Mouse (Mus musculus) erythroblast, adult 5-6 weeks (primary cell): ENCODE data around the gene 9630041A04Rik. TPM values are rescaled to one million over a fixed set of nuclear protein-coding genes. Genes with fewer than 3 reads are reported as not detected.

Experiments
- ATAC-seq: replicated peaks from 2 replicates; pipeline ENCODE4 v1.8.0; 2016; ENCODE audit warnings: moderate number of reproducible peaks, mild to moderate bottlenecking, moderate TSS enrichment, inconsistent platforms; ENCODE audit not compliant: poor library complexity, low FRiP score, severe bottlenecking
- total RNA-seq, 2 experiments: library from RNA; stranded (forward) in 1 of 2; stranded (reverse) in 1 of 2; fragments of 150-400 nt in 1 of 2; fragments of 200-764, 138-1000 nt in 1 of 2; gene quantifications; 2 replicates each; pipeline versions ENCODE4 v1.2.3 to v1.2.4; 2015 to 2017; ENCODE audit warnings: low replicate concordance in 2 of 2

The 9630041A04Rik gene
- total RNA-seq, 2 experiments from 2014 or later: not detected

DNA sequence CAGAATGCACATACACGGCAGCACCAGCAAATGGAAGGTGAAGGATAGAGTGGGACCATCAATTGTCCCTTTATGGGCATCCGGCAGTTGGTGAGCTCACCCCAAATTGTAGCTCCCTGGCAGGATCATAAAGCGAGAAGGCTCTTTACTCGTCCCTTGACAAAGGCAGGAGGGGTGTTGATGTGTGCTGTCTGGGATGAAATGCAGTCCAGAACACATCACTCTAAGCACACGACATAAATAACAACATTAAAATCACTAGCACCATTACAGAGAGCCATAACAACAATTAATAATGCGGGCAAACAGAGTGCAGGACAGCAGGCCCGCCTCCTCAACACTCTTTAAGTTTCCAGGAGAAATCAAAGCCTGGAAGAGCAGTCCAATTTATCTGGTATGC, 120.7 kb downstream of the 9630041A04Rik start:
- no peak for ATAC-seq

DNA sequence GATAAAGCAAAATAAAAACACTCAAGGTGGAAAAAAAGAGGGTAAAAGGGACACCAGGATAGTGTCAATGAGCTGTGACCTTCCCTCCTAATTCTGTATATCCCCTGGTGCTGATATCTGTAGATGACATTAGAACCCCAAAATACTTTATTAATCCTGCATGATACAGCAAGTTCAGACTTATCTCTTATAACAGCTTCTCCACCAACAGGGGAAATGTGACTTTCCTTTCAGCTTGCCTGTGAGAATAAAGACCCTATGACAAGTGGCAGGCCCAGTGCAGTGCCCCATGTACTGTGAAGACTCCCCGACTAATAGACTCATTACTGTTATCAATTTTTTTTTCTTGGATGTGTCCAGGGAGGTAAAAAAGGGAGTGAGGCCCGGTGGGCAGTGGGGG, 125.3 kb downstream of the 9630041A04Rik start:
- peak; percentile 45; the same call in 1 of the 2 replicates for ATAC-seq

DNA sequence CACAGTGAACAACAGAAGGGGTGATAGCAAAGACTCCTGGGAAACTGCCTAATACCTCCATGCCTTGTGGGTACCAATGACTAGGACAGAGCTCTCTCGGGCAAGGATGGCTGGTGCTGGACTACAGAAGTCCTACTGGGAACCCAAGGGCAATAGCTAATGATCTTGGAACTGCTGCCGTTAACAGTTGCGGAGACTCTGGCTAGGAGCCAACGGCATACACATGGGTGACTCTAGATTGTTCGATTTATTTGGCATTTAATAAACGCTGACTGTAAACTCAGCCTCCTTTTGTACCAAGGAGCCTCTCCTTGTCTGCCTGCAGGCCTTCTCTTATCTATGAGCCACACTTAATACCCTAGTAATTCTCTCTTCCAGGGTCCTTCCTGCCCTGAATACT, 128.4 kb downstream of the 9630041A04Rik start:
- no peak for ATAC-seq

DNA sequence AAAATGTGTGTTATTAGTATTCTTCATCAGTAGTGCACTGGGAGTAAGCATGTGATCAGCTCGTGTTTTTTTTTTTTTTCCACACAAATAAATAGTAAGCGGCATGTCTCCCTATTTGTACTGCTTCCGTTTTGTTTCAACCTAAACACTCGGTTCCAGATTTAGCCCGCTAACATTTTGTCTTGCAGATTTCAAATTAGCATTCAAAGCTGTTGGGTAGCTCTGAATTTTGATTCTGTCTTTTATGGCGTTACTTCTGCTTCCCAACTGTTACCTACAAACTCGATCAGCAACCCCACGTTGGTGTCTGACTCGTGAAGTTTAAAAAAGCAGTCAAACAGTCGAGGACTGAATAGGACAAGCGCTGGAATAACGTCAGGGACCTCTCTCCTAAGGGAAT, 129.2 kb downstream of the 9630041A04Rik start:
- ATAC-seq: no peak
